Mouse (Mus musculus): Measurements from ENCODE around the gene Vmn1r80.
"Not testable (repeated sequence)": the region's sequence is repeated elsewhere in the genome, so short reads cannot be mapped to it uniquely, and the experiment has no call there.

The Vmn1r80 gene

GRCm38 (mm10) chr7:12188986-12189385, at the start of gene Vmn1r80:
Gene Vmn1r80 (plus strand): TSS chr7:12189286.
- no peak for DNase-seq (ENCODE audit: low read depth, low spot score)

GRCm38 (mm10) chr7:12149957-12150356, 39.1 kb upstream of the Vmn1r80 start, which contains the start of gene Vmn1r78:
Gene Vmn1r78 (plus strand): TSS chr7:12150257.
- DNase-seq (ENCODE audit: low read depth, low spot score): no peak

GRCm38 (mm10) chr7:12156463-12156862, 32.6 kb upstream of the Vmn1r80 start:
- DNase-seq (ENCODE audit: low read depth, low spot score): not testable (repeated sequence)

GRCm38 (mm10) chr7:12170979-12171378, 18.1 kb upstream of the Vmn1r80 start, which contains the start of gene Vmn1r79:
Gene Vmn1r79 (plus strand): TSS chr7:12171279.
- not testable (repeated sequence) for DNase-seq (ENCODE audit: low read depth, low spot score)

- DNase-seq (ENCODE audit: low read depth, low spot score): not testable (repeated sequence)
Observed at GRCm38 (mm10) chr7:12172926-12173325, 16.2 kb upstream of the Vmn1r80 start.

- no peak for DNase-seq (ENCODE audit: low read depth, low spot score)
Observed at GRCm38 (mm10) chr7:12204141-12204540, 15.1 kb downstream of the Vmn1r80 start.

Measured in retina, adult 2 months (tissue).